Mouse (Mus musculus): ENCODE results near the gene En1. TPM values are rescaled to one million over a fixed set of nuclear protein-coding genes. Genes with fewer than 3 reads are reported as not detected.
A peak's percentile ranks its signal among the peaks of the same experiment; 100 is the strongest.

En1 gene
- total and polyA plus RNA-seq, 2 experiments from 2014 or later = 9.2 to 40.8 TPM

DNA sequence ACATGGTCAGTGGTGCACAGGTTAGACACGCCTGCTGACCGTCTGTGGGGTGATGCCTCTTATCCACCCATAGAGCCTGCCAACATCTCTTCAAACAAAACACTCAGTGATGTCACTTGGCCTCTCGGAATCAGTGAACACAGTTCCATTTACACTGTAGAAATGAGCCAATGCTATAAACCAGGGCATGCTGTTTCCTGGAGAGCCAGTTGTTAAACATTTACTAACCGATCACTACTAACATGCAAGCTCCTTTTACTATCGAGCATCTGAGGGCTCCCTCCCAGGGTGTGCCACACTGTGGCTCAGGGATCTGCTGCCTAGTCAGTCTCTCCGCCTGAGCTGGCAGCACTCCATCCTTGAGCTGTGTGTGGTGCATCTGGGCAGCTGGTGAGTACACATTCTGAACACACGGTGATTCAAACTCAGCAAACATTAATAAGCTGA, 52.8 kb downstream of the En1 start:
- 0 out of 2 replicates have a peak, but pooled peaks have one; percentile 49 for ATAC-seq (ENCODE audit: low FRiP score)

More for the DNA sequence above, 52.8 kb downstream of the En1 start:
- no peak overlapping the region for H3K9ac ChIP-seq (replicated peaks; ENCODE audit: low read length, poor library complexity, severe bottlenecking)
- no peaks in the 10 kb centered on the region for H3K9me3 ChIP-seq (ENCODE audit: low read length)
- TF ChIP-seq CTCF (IDR thresholded peaks at IDR 0.05) = no peak
- peak; percentile 63 for DNase-seq (ENCODE audit: low spot score)
- H3K4me2 ChIP-seq (ENCODE audit: low read depth, low read length, poor library complexity, severe bottlenecking) = no peak overlapping the region
- 69% methylated on average over 7 of the region's 7 CpGs for WGBS
- no peaks in the 10 kb centered on the region for H3K36me3 ChIP-seq (ENCODE audit: insufficient read depth, low read length)
- no peak overlapping the region for H3K4me3 ChIP-seq (ENCODE audit: low read depth, low read length)
- no peak overlapping the region for H3K27ac ChIP-seq (ENCODE audit: low read depth, low read length)
- no peaks in the 10 kb centered on the region for H3K27me3 ChIP-seq (ENCODE audit: insufficient read depth, low read length)
- no peaks in the 10 kb centered on the region for H3K4me1 ChIP-seq (ENCODE audit: insufficient read depth, low read length)

Other genes starting within 250 kb of the En1 start
- 0.11 TPM in 1 of 2 replicates, not detected in the other for gene Marco, start 97.4 kb upstream of the En1 start, total RNA-seq (2014; rRNA removed)
- gene Marco, start 97.4 kb upstream of the En1 start, polyA plus RNA-seq (2015; fragmentation: Nextera tagmentation; extraction: Ambion mirVana) = not detected in 2 replicates